Mouse (Mus musculus): ENCODE measurements around the gene Arl8b. TPM values are rescaled to one million over a fixed set of nuclear protein-coding genes. Genes with fewer than 3 reads are reported as not detected.

The Arl8b gene
- polyA plus RNA-seq, 1 experiment = 114 TPM

DNA sequence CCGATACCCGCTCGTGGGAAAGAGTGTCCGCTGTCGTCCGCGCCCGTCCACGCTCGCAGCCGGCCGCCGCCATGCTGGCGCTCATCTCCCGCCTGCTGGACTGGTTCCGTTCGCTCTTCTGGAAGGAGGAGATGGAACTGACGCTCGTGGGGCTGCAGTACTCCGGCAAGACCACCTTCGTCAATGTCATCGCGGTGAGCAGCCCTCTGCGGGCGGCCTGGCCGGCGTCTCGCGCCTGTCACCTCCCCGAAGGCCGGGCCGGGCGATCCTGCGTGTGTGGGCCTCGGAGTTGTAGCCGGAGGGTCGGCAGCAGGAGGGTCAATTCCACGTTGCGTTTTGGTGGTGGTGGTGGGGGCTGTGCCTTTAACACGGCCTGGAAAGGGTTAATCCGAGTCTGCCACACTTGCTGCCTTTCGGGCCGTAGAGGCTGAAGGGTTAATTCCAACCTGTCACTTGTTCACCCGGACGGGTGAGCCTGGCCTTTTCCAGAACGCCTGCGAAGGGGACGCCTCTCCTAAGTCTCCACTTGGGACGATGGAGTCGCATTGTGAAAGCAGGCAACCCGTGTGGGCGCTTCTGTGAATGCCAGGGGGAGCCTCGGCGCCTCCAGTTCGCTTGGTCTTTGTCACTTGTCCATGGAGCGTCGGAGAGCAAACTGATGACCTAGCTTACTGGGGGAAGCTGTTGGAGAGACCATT is 434 bp downstream of the Arl8b start:
- peak overlapping the region; percentile 85 for H3K27ac ChIP-seq (ENCODE audit: insufficient read depth, low read depth, low read length)
- H3K4me1 ChIP-seq (ENCODE audit: control insufficient read depth, insufficient read depth, low read length) = peaks cover 29% of the 10 kb centered on the region

DNA sequence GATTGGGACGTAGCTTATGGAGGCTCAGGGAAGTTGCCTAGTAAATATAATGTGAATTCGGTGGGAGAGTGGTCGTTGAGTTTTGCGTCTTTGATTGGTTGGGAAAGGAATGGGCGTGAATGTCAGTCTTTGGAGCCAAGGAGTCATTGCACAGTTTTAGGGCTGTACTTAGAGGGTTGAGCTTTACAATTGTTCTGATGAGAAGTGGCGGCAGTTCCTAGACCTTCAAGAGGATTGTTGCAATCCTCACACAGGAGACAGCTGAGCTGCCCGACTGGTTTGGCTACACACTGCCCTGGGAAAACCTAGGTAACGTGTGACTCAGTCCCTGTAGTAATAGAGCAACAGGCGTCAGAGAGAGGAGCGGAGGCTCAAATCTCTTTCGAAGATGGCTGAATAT is 1.2 kb downstream of the Arl8b start:
- Histone ChIP-seq H3K4me3 (ENCODE audit: insufficient read depth, low read length) (peak overlapping the region; percentile 95), H3K4me1 (ENCODE audit: control insufficient read depth, insufficient read depth, low read length) (peaks cover 29% of the 10 kb centered on the region), H3K27ac (ENCODE audit: insufficient read depth, low read depth, low read length) (peak overlapping the region; percentile 85)
- TF ChIP-seq POLR2A (IDR thresholded peaks at IDR 0.05; ENCODE audit: borderline replicate concordance, low read depth, low read length) = no peak
- TF ChIP-seq CTCF (IDR thresholded peaks at IDR 0.05; ENCODE audit: low read depth, low read length) = no peak

More for the DNA sequence above, 434 bp downstream of the Arl8b start:
- peak overlapping the region; percentile 95 for H3K4me3 ChIP-seq (ENCODE audit: insufficient read depth, low read length)
- TF ChIP-seq CTCF (IDR thresholded peaks at IDR 0.05; ENCODE audit: low read depth, low read length) (no peak), POLR2A (IDR thresholded peaks at IDR 0.05; ENCODE audit: borderline replicate concordance, low read depth, low read length) (no peak)

DNA sequence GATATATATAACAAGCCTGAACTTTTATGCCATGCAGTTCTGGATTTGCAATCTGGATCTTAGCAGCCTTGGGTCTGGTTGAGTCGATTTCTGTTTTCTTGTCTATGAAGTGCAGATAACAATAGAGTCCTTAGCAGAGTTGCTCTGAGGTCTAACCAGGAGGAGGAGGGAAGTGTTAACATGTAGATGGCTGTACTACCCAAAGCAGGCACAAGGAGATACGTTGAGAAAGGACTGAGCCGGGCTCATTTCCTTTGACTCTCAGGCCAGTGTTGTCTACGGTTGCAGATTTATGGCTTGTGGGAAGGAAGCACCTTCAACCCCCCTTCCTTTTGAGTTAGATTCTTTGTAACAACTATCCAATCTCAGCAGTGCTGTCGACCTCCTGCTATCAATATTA is 1.9 kb downstream of the Arl8b start:
- Histone ChIP-seq H3K27ac (ENCODE audit: insufficient read depth, low read depth, low read length) (peak overlapping the region; percentile 85), H3K4me3 (ENCODE audit: insufficient read depth, low read length) (peak overlapping the region; percentile 95), H3K4me1 (ENCODE audit: control insufficient read depth, insufficient read depth, low read length) (peaks cover 29% of the 10 kb centered on the region)
- no peak for TF ChIP-seq POLR2A (IDR thresholded peaks at IDR 0.05; ENCODE audit: borderline replicate concordance, low read depth, low read length)
- no peak for TF ChIP-seq CTCF (IDR thresholded peaks at IDR 0.05; ENCODE audit: low read depth, low read length)

DNA sequence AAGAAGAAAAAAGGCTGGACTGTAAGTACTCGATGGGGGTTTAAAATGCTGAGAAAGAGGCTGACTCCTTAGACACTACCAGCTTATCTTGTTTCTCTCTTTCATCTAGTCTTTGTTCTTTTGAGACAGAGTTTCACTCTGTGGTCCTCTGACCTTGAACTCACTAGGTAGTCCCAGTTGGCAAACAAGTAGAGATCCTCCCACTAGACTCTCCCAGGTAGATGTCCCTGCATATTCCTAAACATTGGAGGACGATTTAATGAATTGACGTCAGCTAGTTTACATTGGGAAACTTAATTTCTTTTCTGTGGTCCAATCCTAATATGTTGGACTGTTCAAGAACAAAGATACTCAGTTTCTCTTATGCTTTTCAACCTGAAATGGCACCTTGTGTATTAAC is 2.7 kb downstream of the Arl8b start:
- peaks cover 29% of the 10 kb centered on the region for H3K4me1 ChIP-seq (ENCODE audit: control insufficient read depth, insufficient read depth, low read length)
- TF ChIP-seq POLR2A (IDR thresholded peaks at IDR 0.05; ENCODE audit: borderline replicate concordance, low read depth, low read length) (no peak), CTCF (IDR thresholded peaks at IDR 0.05; ENCODE audit: low read depth, low read length) (no peak)
- H3K4me3 ChIP-seq (ENCODE audit: insufficient read depth, low read length) = peak overlapping the region; percentile 95
- no peak overlapping the region for H3K27ac ChIP-seq (ENCODE audit: insufficient read depth, low read depth, low read length)

DNA sequence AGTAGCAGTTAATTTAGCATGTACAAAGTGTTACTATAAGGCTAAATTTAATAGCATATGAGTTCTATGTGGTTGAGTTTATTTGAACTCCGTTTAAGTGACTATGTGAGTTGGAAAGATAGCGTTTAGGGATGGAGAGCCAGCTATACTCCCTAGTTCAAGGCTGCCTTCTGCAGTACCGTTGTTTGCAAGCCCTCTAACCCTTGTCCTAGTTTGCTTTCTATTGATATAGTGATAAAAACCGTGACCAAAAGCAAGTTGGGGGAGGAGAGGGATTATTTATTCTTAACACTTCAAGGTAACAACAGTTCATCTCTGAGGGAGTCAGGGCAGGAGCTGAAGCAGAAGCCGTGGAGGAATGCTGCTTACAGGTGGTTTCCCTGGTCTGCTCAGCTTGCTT is 8.6 kb downstream of the Arl8b start:
- no peak for TF ChIP-seq CTCF (IDR thresholded peaks at IDR 0.05; ENCODE audit: low read depth, low read length)
- no peak for TF ChIP-seq POLR2A (IDR thresholded peaks at IDR 0.05; ENCODE audit: borderline replicate concordance, low read depth, low read length)
- Histone ChIP-seq H3K27ac (ENCODE audit: insufficient read depth, low read depth, low read length) (no peak overlapping the region), H3K4me3 (ENCODE audit: insufficient read depth, low read length) (no peak overlapping the region), H3K4me1 (ENCODE audit: control insufficient read depth, insufficient read depth, low read length) (peaks cover 25% of the 10 kb centered on the region)

DNA sequence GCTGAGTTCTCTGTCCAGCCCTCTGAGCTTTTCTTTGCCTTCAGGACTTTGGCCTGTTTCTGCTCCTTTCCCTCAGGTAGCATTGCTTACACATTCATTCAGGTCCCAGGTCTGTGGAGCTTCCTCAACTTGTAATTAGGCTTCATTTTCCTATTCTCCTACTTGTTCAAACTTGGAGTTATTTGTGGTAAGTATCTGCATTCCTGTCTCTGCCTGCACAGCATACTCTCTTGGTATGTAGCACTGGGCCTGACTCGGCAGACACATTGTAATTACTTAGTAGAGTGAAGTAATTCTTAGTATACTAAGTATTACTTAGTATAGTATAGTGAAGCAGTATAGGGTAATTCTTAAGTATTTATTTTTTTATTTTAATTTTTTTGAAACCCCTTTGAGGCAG is 13.0 kb downstream of the Arl8b start:
- Histone ChIP-seq H3K27ac (ENCODE audit: insufficient read depth, low read depth, low read length) (no peak overlapping the region), H3K4me3 (ENCODE audit: insufficient read depth, low read length) (no peak overlapping the region), H3K4me1 (ENCODE audit: control insufficient read depth, insufficient read depth, low read length) (peaks cover 31% of the 10 kb centered on the region)
- TF ChIP-seq POLR2A (IDR thresholded peaks at IDR 0.05; ENCODE audit: borderline replicate concordance, low read depth, low read length) (no peak), CTCF (IDR thresholded peaks at IDR 0.05; ENCODE audit: low read depth, low read length) (no peak)

DNA sequence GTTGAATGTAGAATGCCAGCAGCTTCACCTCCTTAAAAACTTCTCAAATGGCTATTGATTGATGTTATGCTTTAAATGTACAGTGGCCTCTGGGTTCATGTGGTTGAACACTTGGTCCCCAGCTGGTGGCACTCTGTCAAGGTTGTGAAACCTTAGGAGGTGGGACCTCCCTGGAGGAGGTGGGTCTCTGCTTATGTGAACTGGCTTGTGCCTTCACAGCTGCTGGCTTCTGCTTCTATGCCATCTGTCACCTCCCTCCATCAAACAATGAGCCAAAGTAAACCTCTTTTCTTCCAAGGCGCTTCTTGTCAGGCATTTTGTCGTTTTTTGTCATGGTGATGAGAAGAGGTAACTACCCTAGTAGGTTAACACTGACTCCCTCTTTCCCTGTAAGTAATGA is 13.8 kb downstream of the Arl8b start:
- peaks cover 31% of the 10 kb centered on the region for H3K4me1 ChIP-seq (ENCODE audit: control insufficient read depth, insufficient read depth, low read length)
- no peak for TF ChIP-seq POLR2A (IDR thresholded peaks at IDR 0.05; ENCODE audit: borderline replicate concordance, low read depth, low read length)
- no peak for TF ChIP-seq CTCF (IDR thresholded peaks at IDR 0.05; ENCODE audit: low read depth, low read length)
- H3K4me3 ChIP-seq (ENCODE audit: insufficient read depth, low read length) = no peak overlapping the region
- no peak overlapping the region for H3K27ac ChIP-seq (ENCODE audit: insufficient read depth, low read depth, low read length)

DNA sequence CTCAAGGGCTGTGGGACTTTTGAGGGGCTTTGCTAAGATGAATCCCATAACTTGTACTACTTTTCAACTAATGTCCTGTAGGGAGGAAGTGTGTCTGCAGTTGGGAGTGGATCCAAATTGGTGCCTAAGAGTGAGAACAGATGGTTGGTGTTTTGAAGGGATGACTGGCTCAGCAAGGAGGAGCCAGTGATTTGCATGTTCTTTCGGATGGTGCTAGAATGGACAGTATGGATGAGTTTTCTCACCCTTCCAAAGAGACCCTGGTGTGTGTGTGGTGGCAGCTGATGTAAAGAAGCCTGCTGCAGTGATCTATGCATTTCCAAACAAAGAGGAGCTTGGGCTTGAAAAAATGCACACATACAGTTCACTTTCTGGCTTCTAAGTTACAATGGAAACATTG is 22.3 kb downstream of the Arl8b start:
- peaks cover 18% of the 10 kb centered on the region for H3K4me1 ChIP-seq (ENCODE audit: control insufficient read depth, insufficient read depth, low read length)
- no peak overlapping the region for H3K27ac ChIP-seq (ENCODE audit: insufficient read depth, low read depth, low read length)
- no peak overlapping the region for H3K4me3 ChIP-seq (ENCODE audit: insufficient read depth, low read length)
- TF ChIP-seq CTCF (IDR thresholded peaks at IDR 0.05; ENCODE audit: low read depth, low read length) (no peak), POLR2A (IDR thresholded peaks at IDR 0.05; ENCODE audit: borderline replicate concordance, low read depth, low read length) (no peak)

DNA sequence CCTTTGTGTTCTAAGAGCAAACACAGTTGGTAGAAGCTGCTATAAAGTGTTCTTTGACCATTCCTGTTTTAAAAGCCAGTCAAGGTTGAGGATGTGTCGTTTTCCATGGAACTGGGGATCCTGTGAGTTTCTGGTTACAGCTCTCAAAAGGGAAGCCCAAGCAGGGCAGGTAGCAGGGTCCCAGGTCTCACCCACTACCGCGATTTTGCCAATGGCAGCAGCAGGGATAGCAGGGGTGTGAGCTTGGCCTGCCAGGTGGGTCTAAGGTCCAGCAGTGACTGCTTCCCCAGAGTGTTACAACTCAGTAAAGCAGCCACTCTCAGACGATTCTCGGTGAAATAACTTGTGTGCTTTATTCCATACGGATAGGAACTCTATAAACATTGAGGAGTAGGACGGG is 23.0 kb downstream of the Arl8b start:
- peaks cover 20% of the 10 kb centered on the region for H3K4me1 ChIP-seq (ENCODE audit: control insufficient read depth, insufficient read depth, low read length)
- H3K27ac ChIP-seq (ENCODE audit: insufficient read depth, low read depth, low read length) = no peak overlapping the region
- TF ChIP-seq CTCF (IDR thresholded peaks at IDR 0.05; ENCODE audit: low read depth, low read length) (no peak), POLR2A (IDR thresholded peaks at IDR 0.05; ENCODE audit: borderline replicate concordance, low read depth, low read length) (no peak)
- no peak overlapping the region for H3K4me3 ChIP-seq (ENCODE audit: insufficient read depth, low read length)

DNA sequence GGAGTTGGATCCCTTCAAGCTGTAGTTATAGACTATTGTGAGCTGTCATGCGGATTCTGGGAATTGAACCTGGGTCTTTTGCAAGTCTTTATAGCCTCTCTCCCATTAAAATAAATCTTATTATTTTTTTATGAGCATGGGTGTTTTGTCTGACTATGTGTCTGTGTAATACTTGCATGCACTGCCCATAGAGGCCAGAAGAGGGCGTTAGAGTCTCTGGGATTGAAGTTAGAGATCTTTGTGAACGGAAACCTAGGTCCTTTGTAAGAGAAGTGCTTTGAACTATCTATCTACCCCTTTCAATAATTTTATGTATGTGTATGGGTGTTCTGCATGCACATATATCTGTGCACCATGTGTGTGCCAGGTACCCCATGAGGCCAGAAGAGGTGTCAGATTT is 24.5 kb downstream of the Arl8b start:
- H3K4me1 ChIP-seq (ENCODE audit: control insufficient read depth, insufficient read depth, low read length) = peaks cover 23% of the 10 kb centered on the region
- TF ChIP-seq POLR2A (IDR thresholded peaks at IDR 0.05; ENCODE audit: borderline replicate concordance, low read depth, low read length) = no peak
- no peak for TF ChIP-seq CTCF (IDR thresholded peaks at IDR 0.05; ENCODE audit: low read depth, low read length)
- H3K27ac ChIP-seq (ENCODE audit: insufficient read depth, low read depth, low read length) = no peak overlapping the region
- H3K4me3 ChIP-seq (ENCODE audit: insufficient read depth, low read length) = no peak overlapping the region

Data from bone marrow macrophage, adult 2 months (primary cell).